Mouse (Mus musculus): ENCODE data around the gene Gm45140.
A peak's percentile ranks its signal among the peaks of the same experiment; 100 is the strongest.

Gm45140 gene

DNA sequence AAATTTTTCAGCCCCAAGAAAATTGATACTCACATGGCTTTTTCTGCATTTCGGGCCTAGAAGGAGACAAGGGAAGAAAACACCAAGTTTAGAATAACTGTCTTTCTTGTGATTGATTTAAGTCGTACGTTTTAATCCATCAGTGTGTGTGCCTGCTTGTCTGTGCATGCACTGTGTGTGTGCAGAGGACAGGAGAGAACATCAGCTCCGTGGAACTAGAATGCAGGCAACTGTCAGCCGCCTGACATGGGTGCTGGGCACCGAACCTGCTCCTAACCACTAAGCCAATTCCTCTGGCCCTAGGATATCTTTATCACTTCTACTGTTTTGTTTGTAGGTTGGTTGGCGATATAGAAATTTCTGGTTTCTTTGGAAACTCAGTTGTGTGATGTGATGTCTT lies at the start of gene Gm45140:
Gm45140 (minus strand) TSS at position 101 of the 400 bp plus-strand sequence.
- DNase-seq: no peak

DNA sequence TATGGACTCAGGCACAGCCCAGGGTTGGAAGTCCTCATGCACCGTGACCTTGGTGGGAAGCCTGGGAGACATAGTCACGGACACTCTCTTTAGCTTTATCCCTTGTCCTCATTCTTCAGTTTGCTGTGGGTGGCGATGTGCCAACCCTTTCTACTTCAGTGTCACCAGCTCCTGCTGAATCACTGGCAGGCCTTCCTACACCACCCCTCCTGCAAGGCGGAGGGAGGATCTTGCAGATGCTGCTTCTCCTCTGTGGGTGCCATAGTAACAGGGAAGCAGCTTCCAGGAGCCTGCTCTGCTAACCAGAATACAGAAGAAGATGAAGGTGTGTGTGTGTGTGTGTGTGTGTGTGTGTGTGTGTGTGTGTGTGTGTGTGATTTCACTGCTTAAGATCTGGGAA lies 47.2 kb upstream of the Gm45140 start:
- DNase-seq: peak; percentile 10 to 36

DNA sequence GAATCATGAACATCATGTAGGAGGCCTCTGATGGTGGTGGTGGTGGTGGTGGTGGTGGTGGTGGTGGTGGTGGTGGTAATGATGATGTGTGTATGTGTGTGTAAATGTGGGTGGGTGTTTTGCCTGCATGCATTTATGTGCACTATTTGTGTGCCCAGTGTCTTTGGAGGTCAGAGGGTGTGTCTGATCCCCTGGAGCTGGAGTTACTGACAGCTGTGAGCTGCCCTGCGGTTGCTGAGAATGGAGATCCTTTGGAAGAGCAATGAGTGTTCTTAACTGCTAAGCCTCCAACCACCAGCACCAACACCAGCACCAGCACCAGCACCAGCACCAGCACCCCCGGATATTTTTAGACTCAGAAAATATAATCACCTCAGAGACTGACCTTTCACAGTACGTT lies 46.6 kb upstream of the Gm45140 start:
- no peak for DNase-seq

DNA sequence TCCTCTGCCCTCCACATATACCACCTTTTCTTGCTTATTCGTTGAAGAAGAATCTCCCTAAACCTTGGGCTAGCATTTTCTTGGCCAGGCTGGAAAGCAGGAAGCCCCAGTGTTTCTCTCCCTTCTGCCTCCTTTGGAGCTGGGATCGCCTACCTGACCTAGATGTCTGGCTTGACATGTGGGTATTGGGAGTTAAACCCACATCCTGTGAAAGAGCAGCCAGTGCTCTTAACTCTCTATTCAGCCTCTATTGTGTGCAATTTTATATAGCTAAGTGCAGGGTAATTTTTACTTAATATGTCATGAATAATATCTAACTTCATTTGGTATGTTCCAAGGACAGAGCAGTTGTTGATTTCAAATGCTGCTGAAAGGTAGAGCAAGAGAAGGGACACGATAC lies 44.0 kb upstream of the Gm45140 start:
- no peak for DNase-seq

DNA sequence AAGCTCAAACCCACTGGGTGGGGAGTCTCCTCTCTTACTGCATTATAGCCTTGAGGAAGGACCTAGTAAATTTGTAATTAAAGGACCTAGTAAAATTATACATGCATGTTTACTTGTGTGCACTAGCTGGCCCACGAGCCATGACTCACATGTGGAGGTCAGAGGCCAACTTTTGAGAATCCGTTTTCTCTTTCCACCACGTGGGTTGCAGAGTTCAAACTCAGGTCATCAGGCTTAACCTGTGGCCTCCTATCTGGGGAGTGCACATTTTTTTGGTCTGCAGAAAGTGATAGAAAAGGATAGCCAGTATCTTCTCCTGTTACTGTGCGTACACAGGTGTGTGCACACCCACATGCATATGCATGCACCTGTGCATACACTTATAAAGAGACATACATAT lies 43.4 kb upstream of the Gm45140 start:
- no peak for DNase-seq

DNA sequence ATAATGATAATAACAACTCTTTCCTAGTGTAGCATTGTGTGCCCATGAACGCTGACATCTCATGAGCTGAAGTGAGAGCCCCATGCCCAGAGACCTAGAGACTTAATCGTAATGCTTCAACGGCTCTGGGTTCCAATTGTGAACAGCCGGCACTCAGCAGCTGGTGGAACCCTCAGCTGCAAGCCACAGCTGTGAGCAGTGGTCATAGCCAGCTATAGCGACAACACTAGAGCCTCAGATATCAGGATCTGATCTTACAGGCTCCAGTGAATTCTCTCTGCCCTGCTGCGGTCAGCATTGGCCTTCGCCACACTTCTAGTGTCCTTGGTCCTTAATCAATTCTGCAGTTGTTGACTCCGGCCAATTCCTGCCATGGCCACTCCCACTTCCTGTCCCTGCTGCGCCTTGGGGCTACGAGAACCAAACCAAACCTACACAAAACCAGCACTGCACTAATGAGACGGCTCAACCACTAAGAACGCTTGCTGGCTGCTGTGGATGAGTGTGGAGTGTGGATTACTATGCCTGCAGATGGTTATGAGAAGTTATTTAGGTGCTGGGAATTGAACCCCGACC lies 40.6 kb upstream of the Gm45140 start:
- no peak for DNase-seq

DNA sequence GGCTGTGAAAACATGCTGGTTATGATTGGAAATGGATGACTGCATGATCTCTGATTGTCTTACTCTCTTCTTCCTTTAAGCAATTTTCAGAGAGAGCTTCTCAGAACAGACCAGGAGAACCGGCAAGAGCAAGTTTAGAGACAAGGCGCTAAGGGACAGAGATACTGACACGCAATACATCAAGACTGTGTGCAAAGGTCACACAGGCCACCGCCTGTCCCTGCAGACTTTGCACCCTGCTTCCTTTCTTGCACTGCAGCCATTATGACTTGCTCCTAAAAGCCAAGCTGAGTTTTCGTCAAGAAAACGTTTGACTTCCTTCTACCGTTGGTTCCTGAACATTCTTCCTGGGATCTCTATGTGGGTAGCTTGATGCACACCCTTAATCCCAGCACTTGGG lies 40.0 kb upstream of the Gm45140 start:
- no peak for DNase-seq

DNA sequence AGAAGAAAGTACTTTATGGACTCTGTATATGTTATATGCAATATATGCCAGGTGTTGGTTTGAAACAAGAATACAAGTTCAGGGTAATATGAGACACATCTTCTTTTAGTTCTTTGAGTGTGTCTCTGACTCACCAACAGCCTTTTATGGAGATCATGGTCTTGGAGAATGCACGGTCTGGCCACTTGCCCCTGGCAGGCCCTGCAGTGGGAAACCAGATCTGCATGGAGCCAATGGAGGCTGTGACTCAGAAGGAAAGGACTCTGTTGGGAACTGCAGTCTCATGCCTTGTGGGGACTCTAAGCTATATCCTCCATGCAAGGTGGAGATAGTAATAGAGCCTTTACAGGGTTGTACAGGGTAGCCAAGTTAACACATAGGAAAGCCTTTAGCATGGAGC lies 39.5 kb upstream of the Gm45140 start:
- no peak for DNase-seq

DNA sequence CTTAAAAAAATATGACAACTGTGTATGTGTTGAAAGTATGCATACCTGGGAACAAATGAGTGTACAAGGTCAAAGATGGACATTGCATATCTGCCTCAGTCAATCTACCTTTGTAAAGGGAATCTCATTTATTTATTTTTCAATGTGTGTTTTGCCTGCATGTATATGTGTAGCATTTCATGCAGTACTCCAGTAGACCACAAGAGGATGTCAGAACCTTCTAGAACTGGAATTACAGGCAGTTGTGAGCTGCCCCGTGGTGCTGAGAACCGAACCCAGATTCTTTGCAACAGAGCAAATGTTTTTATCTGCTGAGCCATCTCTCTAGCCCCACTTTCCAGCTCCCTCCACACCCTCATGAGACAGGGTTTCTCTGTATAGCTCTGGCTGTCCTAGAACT lies 38.4 kb upstream of the Gm45140 start:
- DNase-seq: no peak

DNA sequence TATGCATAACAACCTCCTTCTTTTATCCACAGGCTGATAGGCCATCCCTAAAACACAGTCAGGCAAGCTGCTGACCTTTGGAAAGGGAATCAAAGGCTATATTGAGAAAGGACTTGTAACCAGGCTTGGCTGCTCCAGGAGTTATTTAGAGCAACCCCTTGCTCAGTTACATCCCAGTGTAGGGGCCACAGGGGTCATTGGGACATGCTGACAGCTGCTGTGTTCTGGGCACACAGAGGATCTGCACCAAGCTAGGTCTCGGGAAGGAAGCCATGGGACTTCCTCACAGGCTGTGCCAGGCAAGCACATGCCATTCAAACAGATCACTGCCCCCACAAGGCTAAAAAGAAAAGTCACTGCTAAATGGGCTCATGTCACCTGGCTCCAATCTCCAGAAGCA lies 37.5 kb upstream of the Gm45140 start:
- DNase-seq: no peak

DNA sequence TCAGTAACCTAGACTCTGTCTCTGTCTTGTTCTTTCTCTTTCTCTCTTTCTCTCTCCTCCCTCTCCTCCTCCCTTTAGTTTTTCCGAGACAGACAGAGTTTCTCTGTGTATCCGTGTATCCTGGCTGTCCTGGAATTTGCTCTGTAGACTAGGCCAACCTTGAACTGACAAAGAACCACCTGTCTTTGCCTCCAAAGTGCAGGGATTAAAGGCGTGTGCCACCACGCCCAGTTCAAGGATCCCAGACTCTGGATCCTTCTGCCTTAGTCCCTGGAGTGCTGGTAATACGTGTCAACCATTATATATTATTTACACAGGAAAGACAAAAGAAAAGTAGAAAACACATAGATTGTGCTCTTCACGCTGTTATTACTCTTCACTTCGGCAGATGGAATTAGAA lies 35.6 kb upstream of the Gm45140 start:
- no peak for DNase-seq

DNA sequence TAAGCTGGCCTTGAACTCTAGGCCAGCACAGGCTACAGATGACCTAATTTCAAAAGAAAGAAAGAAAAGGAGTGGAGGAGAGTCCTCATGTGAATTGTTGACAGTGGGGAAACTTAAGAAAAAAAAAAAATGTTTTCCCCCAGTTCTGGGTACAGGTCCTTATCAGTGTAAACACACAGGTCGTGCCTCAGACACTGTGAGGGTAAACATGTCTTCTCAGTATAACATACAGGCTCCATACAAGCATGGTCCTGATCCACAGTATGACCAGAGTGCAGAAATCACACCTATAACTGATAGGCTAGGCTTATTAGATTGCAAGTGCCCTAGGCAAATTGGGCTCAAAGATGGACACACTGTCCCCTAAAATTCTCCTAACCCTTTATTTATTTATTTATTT lies 34.8 kb upstream of the Gm45140 start:
- DNase-seq: no peak

DNA sequence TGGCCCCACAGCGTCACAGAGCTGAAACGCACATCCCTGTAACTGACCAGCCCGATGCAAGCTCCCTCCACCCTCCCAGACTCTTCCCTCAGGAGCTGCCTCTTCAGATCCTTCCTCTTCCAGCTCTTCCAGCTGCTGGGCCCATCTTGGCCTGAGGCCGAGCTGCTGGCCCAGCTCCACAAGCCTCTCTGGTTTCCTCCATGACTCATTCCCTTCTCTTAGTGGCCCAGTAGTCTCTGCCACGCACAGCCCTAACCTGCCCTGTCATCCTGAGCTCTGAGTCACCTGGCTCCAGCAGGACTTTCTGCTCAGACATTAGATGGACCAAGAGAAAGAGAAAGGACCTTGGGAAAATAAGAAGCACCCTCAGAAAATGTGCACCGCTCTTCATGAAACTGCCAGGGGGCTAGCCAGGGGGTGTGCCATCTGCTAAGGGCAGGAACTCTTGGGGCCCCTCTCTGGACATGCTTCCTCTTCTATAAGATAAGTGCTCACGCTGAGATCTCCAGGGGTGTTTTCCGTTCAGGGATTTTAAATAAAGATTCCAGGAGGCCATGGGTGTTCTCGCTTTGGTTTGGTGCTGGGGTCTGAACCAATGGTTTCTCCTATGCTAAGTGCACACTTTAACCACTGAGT lies 33.4 kb upstream of the Gm45140 start:
- DNase-seq: peak; percentile 9 to 40

DNA sequence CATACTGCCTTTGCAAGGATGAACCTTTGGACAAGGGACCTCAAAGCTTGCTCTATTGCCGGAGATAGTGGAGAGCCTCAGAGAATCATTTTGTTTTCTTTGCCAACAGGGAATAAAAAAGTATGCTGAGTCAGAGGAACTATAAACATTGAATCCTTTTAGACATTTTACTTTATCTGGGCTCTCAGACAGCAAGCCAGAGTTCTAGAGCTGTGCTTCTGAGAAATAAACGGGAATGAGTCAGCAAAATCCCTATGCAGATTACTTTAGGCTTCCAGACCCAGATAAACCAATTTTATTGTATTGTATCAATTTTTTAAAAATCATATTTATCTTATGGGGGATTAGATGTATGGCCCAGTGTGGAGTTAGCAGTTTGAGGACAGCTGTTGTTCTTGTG lies 31.7 kb upstream of the Gm45140 start:
- no peak for DNase-seq

DNA sequence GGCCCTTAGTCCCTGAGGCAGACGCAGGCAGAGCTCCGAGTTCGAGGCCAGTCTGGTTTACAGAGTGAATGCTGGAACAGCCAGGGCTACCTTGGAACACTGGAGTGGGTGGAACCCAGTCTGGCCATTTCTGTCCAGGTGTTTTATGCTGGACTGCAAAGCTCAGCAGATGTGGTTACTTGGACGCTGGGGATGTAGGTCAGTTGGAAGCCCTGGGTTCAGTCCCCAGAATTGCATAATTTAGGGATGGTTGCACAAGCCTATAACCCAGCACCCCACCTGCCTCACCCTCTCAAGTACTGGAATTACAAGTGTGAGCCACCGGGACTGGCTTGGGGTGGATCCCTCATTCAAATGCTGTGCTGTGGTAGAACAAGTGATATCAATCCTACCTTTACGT lies 30.6 kb upstream of the Gm45140 start:
- no peak for DNase-seq

DNA sequence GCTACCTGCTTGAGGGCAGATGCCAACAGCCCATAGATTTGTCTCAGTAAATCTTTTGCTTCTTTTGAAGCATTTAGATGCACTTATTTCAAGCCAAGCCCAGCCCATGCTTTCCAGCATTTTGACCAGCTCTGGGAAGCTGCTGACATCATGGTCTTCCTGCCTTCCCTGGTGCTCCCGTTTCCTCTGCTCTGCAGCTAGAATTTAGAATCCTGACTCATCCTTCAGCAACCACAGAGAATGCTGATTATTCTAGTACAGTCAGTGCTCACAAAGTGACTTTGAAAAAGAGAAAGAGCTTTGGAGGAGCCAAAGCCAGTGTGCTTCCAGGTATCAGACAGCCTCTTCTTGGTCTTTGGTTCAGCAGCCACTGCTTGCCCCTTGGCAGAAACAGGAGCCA lies 21.5 kb upstream of the Gm45140 start:
- no peak for DNase-seq

DNA sequence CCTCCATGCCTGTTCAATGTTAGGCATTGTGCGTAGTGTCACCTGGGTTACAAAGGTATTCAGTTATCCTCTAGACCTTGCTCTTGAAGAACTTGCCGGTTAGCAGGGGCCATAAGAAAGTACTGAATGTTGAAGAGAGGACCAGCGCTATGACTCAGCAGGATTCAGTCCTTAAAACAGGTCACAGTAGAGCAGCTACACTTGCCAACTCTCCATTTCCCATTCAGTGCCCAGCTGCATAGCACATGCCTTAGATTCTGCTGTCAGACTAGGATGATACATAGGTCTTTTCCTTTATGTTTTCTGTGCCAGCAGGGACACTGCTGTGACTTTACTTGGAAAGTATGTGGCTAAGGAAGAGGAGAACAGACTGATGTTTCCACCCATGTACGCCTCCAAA lies 17.9 kb upstream of the Gm45140 start:
- DNase-seq: no peak

DNA sequence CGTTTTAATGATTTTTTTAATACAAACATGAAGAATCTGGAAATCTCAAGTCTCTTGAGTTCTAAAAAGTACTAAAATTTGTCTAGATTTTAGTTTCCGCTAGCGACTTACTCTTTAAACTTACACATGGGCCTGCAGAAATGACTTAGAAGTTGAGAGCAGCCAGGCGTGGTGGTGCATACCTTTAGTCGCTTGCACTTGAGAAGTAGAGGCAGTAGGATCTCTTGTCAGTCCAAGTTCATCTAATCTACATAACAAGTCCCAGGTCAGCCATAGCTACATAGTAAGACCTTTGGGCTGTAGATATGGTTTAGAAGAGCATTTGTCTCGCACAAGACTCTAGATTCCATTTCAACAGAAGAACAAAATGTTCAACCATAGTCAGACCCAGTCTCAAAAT lies 16.3 kb upstream of the Gm45140 start:
- no peak for DNase-seq

DNA sequence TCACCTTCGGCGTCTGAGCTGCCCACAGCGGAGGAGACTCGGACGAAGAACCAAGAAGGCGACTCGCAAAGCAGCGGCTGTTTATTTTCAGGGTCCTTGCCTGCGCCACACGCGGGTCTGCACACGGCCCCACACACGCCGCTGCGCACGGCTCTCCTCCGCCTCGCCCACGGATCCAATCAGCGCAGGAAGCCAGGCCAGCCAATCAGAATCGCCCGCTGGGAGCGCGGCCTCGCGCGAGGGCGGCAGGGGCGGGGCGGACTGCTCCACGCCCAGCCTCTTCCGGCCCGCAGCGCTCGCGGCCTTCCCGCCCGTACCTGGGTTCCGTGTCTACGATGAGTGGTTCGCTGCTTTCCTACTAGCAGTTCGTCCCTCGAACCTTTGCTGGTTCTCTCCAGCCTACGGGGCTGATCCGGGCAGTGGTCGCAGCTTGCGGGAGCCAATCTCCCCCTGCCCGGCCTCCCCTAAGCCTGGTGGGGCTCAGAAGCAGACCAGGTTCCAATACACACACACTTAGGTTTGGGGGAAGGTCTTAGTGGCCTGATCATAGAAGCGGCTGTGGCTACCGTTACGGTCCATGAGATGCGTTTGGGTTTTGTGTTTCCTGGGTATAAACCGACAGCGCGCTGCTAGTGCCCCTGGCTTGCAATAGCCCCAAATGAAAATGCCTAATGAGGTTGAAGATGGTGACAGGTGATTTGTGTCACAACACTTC lies 15.5 kb upstream of the Gm45140 start, which contains the start of gene Cnbp:
Cnbp (minus strand) TSS at position 207 of the 715 bp plus-strand sequence.
- peak; percentile 99 for DNase-seq

DNA sequence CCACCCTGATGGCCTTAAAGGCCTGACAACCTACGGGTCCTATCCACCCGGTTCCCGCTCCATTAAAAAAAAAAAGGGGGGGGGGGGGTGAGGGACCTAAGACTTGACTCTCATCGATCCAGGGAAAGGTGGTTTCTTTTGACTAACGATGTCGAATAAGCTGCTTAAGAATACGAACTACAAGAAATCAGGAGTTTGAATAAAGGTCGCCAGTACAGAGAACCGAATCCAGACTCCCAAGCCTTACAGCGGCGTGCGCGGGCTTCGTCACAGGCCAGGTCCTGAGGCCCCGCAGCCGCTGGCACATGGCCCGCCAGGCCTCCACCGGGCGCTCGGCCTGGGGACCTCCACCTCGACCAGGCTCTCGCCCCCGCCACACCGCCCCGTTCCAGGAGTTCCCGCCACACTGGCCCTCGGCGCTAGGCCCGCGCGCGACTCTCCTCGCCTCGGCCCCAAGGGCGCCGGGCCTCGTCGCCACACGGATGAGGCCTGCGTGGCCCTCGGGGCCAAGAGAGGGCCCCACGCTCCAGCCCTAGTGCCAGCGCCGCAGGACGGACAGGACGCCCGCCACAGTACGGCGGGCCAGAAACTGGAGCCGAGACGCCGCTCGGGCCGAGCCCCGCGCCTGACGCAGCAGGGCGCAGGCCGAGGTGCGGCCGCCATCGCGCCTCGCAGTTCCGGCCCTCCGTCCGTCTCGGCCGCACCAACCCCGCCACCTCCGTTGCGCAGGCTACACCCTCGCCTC lies 14.7 kb upstream of the Gm45140 start:
- DNase-seq: peak; percentile 75 to 78

DNA sequence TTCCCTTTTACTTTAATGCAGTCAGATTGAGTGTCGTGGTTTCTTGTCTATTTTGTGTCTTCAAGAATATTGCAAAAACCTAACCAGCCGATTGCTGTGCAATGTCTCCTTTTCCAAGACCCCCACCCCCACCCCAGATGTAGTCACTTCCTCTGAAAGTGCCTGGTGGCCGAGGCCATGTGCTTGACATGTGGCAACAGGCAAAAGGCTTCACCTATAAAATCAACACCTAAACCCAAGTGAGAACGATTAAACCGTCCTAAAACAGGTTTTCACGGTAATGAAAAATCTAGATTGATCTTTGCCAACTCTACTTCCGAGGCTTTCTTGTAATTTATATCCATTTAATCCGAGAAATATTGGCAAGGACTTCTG lies 14.2 kb upstream of the Gm45140 start:
- DNase-seq: no peak

DNA sequence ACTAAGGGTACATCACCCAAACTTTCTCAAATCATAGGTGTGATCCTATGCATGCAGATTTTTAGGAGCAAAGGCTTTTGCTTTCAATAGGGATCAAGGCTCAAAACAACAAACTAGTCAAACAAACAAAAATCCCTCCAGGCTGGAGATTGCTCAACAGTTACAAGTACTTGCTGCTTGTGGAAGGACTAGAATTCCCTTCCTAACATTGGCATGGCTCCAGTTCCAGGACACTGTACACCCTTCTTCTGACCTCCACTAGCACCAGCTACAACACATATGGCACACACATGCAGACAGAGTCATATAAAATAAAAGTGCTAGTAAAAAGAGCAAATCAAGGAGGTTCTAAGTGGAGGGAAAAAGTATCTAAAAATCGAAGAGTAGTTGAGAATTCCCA lies 11.2 kb upstream of the Gm45140 start:
- no peak for DNase-seq

DNA sequence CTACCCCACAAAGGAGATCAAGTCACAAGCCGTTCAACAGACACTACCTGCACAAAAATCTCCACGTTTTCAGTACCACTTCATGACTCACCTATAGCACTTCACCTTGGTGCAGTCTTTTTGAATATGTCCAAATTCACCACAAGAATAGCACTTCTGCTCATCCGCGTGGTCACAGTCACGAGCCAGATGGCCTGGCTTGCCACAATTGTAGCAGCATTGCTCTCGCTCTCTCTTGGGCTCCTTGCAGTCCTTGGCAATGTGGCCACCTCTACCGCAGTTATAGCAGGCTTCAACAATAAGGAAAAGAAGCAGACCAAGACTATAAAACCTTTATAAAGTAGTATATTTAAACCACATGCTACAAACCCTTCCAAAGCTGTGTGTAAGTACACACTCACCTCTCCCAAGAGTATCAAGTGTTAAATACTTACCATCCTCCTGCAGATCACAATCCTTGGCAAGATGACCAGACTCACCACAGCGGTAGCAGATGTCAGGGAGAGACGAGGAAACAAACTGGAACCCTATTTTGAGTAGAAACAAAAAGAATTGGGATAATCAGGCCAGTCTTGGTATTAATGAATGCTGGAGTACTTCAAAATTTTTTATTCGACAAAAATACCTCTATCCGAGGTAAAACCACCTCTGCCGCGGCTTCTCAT lies 9.6 kb upstream of the Gm45140 start:
- peak; percentile 65 to 70 for DNase-seq

Data from cerebellum, postnatal 14 days (tissue).